ENCODE assay signal across 21 mouse cellular contexts in genomic region chr6:129221053-129221452, GRCm38 (mm10). TPM values are rescaled to one million over a fixed set of nuclear protein-coding genes. Genes with fewer than 3 reads are reported as not detected.
"Had no signal": no experiment of that assay in that cellular context is flagged by ENCODE, and none has a peak within 500 bp of the region (broad histone marks: within the 10 kb centered on the region; RNA-seq: fewer than 3 reads in every experiment).

No protein-coding gene starts in this region.

- H3K9ac ChIP-seq: lung, embryonic 14.5 days; midbrain, embryonic 12.5 days; midbrain, embryonic 15.5 days; neural tube, embryonic 13.5 days; stomach, embryonic 15.5 days had no signal

- ATAC-seq: inflammation-experienced regulatory T-cells, adult 6 months; intestine, embryonic 16.5 days; lung, postnatal 0 days; midbrain, embryonic 15.5 days had no signal

- H3K9me3 ChIP-seq: midbrain, embryonic 12.5 days; midbrain, embryonic 15.5 days; neural tube, embryonic 13.5 days; stomach, embryonic 15.5 days had no signal

- H3K27ac ChIP-seq: layer of hippocampus, adult 2 months; left cerebral cortex, adult 2 months; midbrain, embryonic 12.5 days; midbrain, embryonic 15.5 days; neural tube, embryonic 13.5 days; stomach, embryonic 15.5 days had no signal

- H3K4me2 ChIP-seq: lung, embryonic 14.5 days; midbrain, embryonic 12.5 days; midbrain, embryonic 15.5 days; neural tube, embryonic 13.5 days; stomach, embryonic 15.5 days had no signal

- H3K27me3 ChIP-seq: midbrain, embryonic 12.5 days; midbrain, embryonic 15.5 days; neural tube, embryonic 13.5 days; stomach, embryonic 15.5 days had no signal

- H3K4me3 ChIP-seq: layer of hippocampus, adult 2 months; left cerebral cortex, adult 2 months; midbrain, embryonic 12.5 days; midbrain, embryonic 15.5 days; neural tube, embryonic 13.5 days; stomach, embryonic 15.5 days had no signal

- DNase-seq: kidney, adult 18-20 months; kidney, adult 9 months; kidney, postnatal 25 days; layer of hippocampus, postnatal 36 days; lung, embryonic 14.5 days; lung, postnatal 36 days; thymus, postnatal 25 days had no signal

- H3K4me1 ChIP-seq: midbrain, embryonic 12.5 days; midbrain, embryonic 15.5 days; neural tube, embryonic 13.5 days had no signal

- H3K36me3 ChIP-seq: midbrain, embryonic 12.5 days; midbrain, embryonic 15.5 days; neural tube, embryonic 13.5 days; stomach, embryonic 15.5 days had no signal

RNA-seq across cellular contexts. Expression of gene Clec2d, which starts 40.6 kb away (rescaled TPM):
- polyA plus RNA-seq: limb, embryonic 11.5 days; midbrain, embryonic 15.5 days; neural tube, embryonic 13.5 days had no signal

RNA-seq across cellular contexts. Expression of gene Cd69, which starts 54.2 kb away (rescaled TPM):
- total RNA-seq: layer of hippocampus, adult 2 months; layer of hippocampus, postnatal 10 days; layer of hippocampus, postnatal 36 days; left cerebral cortex, adult 2 months; left cerebral cortex, postnatal 10 days; left cerebral cortex, postnatal 36 days had no signal
- polyA plus RNA-seq: kidney, embryonic 16.5 days; lung, embryonic 14.5 days; midbrain, embryonic 12.5 days; midbrain, embryonic 15.5 days; neural tube, embryonic 13.5 days had no signal
